Comparison of ENCODE assay signal across 8 mouse cellular contexts in genomic region chr10:121364306-121364705, GRCm38 (mm10). TPM values are rescaled to one million over a fixed set of nuclear protein-coding genes. Genes with fewer than 3 reads are reported as not detected.
DNase-seq lines count a peak whose midpoint lies in the region; ATAC-seq and TF ChIP-seq lines count a peak whose summit lies in the region.

No protein-coding gene starts in this region.

- DNase-seq in lung, adult 2 months: no peak
- DNase-seq in embryonic facial prominence, embryonic 10.5 days (ENCODE audit: low spot score): no peak
- no peak for DNase-seq in right cerebral cortex, postnatal 4 days
- DNase-seq in yolk sac, embryonic 10.5 days (ENCODE audit: low spot score): no peak
- no peak for DNase-seq in adrenal gland, postnatal 36 days

- H3K4me2 ChIP-seq in lung, embryonic 15.5 days: peak overlapping the region; percentile 88
- H3K4me2 ChIP-seq in kidney, embryonic 14.5 days (replicated peaks; ENCODE audit: low read depth, low read length): peak overlapping the region; percentile 96
- H3K4me2 ChIP-seq in neural tube, embryonic 12.5 days (replicated peaks): peak overlapping the region; percentile 97

- H3K9me3 ChIP-seq in lung, embryonic 15.5 days: no peaks in the 10 kb centered on the region
- no peaks in the 10 kb centered on the region for H3K9me3 ChIP-seq in embryonic facial prominence, embryonic 10.5 days
- H3K9me3 ChIP-seq in kidney, embryonic 14.5 days (ENCODE audit: control insufficient read depth, low read length): no peaks in the 10 kb centered on the region
- H3K9me3 ChIP-seq in neural tube, embryonic 12.5 days: no peaks in the 10 kb centered on the region

- H3K4me1 ChIP-seq in lung, embryonic 15.5 days: peaks cover 22% of the 10 kb centered on the region
- H3K4me1 ChIP-seq in lung, adult 2 months (ENCODE audit: control insufficient read depth, insufficient read depth, low read length): peaks cover 10% of the 10 kb centered on the region; the same call in 1 of the 2 replicates
- H3K4me1 ChIP-seq in embryonic facial prominence, embryonic 10.5 days: peaks cover 30% of the 10 kb centered on the region
- H3K4me1 ChIP-seq in kidney, embryonic 14.5 days (ENCODE audit: control insufficient read depth, insufficient read depth, low read length): peaks cover 18% of the 10 kb centered on the region
- peaks cover 25% of the 10 kb centered on the region for H3K4me1 ChIP-seq in neural tube, embryonic 12.5 days

- H3K9ac ChIP-seq in lung, embryonic 15.5 days: no peak overlapping the region
- H3K9ac ChIP-seq in kidney, embryonic 14.5 days (ENCODE audit: low read depth, low read length): peak overlapping the region; percentile 90
- H3K9ac ChIP-seq in neural tube, embryonic 12.5 days: 0 out of 2 replicates have a peak overlapping the region, but pooled peaks have one; percentile 89

- peak overlapping the region; percentile 96 for H3K4me3 ChIP-seq in lung, embryonic 15.5 days
- H3K4me3 ChIP-seq in lung, adult 2 months (replicated peaks; ENCODE audit: extremely low read depth, low read depth, low read length): no peak overlapping the region
- H3K4me3 ChIP-seq in embryonic facial prominence, embryonic 10.5 days: peak overlapping the region; percentile 78
- H3K4me3 ChIP-seq in kidney, embryonic 14.5 days (ENCODE audit: low read length): peak overlapping the region; percentile 94
- peak overlapping the region; percentile 93; the same call in 1 of the 2 replicates for H3K4me3 ChIP-seq in neural tube, embryonic 12.5 days

- TF ChIP-seq POLR2A in lung, adult 2 months (IDR thresholded peaks at IDR 0.05; ENCODE audit: borderline replicate concordance, extremely low read depth, low read depth, low read length): no peak

- H3K27ac ChIP-seq in lung, embryonic 15.5 days: no peak overlapping the region
- peak overlapping the region; percentile 86; the same call in 1 of the 2 replicates for H3K27ac ChIP-seq in embryonic facial prominence, embryonic 10.5 days (replicated peaks)
- no peak overlapping the region for H3K27ac ChIP-seq in kidney, embryonic 14.5 days (ENCODE audit: low read depth, low read length)
- H3K27ac ChIP-seq in neural tube, embryonic 12.5 days: no peak overlapping the region

- no peaks in the 10 kb centered on the region for H3K36me3 ChIP-seq in lung, embryonic 15.5 days
- H3K36me3 ChIP-seq in embryonic facial prominence, embryonic 10.5 days (replicated peaks): peaks cover 17% of the 10 kb centered on the region
- H3K36me3 ChIP-seq in kidney, embryonic 14.5 days (ENCODE audit: control insufficient read depth, insufficient read depth, low read length): no peaks in the 10 kb centered on the region
- H3K36me3 ChIP-seq in neural tube, embryonic 12.5 days: no peaks in the 10 kb centered on the region

- ATAC-seq in lung, embryonic 15.5 days (ENCODE audit: borderline replicate concordance, extremely low read depth, low FRiP score, low TSS enrichment): no peak
- ATAC-seq in kidney, embryonic 14.5 days (ENCODE audit: low FRiP score, low TSS enrichment): peak; percentile 4; the same call in 1 of the 2 replicates
- ATAC-seq in neural tube, embryonic 12.5 days (ENCODE audit: low FRiP score, low read depth): peak; percentile 48; the same call in 1 of the 2 replicates

- no peaks in the 10 kb centered on the region for H3K27me3 ChIP-seq in lung, embryonic 15.5 days
- no peaks in the 10 kb centered on the region for H3K27me3 ChIP-seq in embryonic facial prominence, embryonic 10.5 days (replicated peaks; ENCODE audit: low read depth, poor library complexity, severe bottlenecking)
- H3K27me3 ChIP-seq in kidney, embryonic 14.5 days (ENCODE audit: control insufficient read depth, insufficient read depth, low read length): no peaks in the 10 kb centered on the region
- no peaks in the 10 kb centered on the region for H3K27me3 ChIP-seq in neural tube, embryonic 12.5 days (replicated peaks)

- 22% methylated on average over 15 of the region's 15 CpGs for WGBS in lung, embryonic 15.5 days
- WGBS in lung, adult 2 months: 23% methylated on average over 15 of the region's 15 CpGs
- 27% methylated on average over 15 of the region's 15 CpGs for WGBS in embryonic facial prominence, embryonic 10.5 days
- 26% methylated on average over 15 of the region's 15 CpGs for WGBS in kidney, embryonic 14.5 days
- WGBS in neural tube, embryonic 12.5 days: 32% methylated on average over 15 of the region's 15 CpGs

- no peak for TF ChIP-seq CTCF in lung, adult 2 months (IDR thresholded peaks at IDR 0.05; ENCODE audit: insufficient read depth, low read length)

RNA-seq across cellular contexts. Expression of gene Gns, which starts 0.6 kb away (rescaled TPM):
- 35.5 and 36.4 TPM in 2 replicates for polyA plus RNA-seq in lung, embryonic 15.5 days (2015; fragmentation: Nextera tagmentation; extraction: Ambion mirVana)
- polyA plus RNA-seq in lung, adult 2 months (2012; rRNA removed): 149 and 280 TPM in 2 replicates
- 40.0 and 41.4 TPM in 2 replicates for polyA plus RNA-seq in embryonic facial prominence, embryonic 10.5 days (2016; fragmentation: Nextera tagmentation; extraction: Ambion mirVana)
- 26.5 and 48.7 TPM in 2 replicates for polyA plus RNA-seq in kidney, embryonic 14.5 days (2014; fragmentation: Nextera tagmentation; extraction: Ambion mirVana)
- polyA plus RNA-seq in neural tube, embryonic 12.5 days (2016; fragmentation: Nextera tagmentation; extraction: Ambion mirVana): 47.7 and 54.4 TPM in 2 replicates
- total RNA-seq in adrenal gland, postnatal 36 days (2021): 100 to 1,000 TPM; 159 to 213 TPM

RNA-seq across cellular contexts. Expression of gene Tbc1d30, which starts 13.2 kb away (rescaled TPM):
- 2.8 and 3.5 TPM in 2 replicates for polyA plus RNA-seq in lung, embryonic 15.5 days (2015; fragmentation: Nextera tagmentation; extraction: Ambion mirVana)
- polyA plus RNA-seq in lung, adult 2 months (2012; rRNA removed): 11.4 and 14.1 TPM in 2 replicates
- polyA plus RNA-seq in embryonic facial prominence, embryonic 10.5 days (2016; fragmentation: Nextera tagmentation; extraction: Ambion mirVana): 1.8 and 2.3 TPM in 2 replicates
- polyA plus RNA-seq in kidney, embryonic 14.5 days (2014; fragmentation: Nextera tagmentation; extraction: Ambion mirVana): 0.60 and 0.76 TPM in 2 replicates
- 8.1 and 9.0 TPM in 2 replicates for polyA plus RNA-seq in neural tube, embryonic 12.5 days (2016; fragmentation: Nextera tagmentation; extraction: Ambion mirVana)
- total RNA-seq in adrenal gland, postnatal 36 days (2021): 10 to 100 TPM in 1 of 2 experiments, 1 to 10 TPM in 1; 3.1 to 10.6 TPM
